Mouse (Mus musculus) olfactory bulb, adult 2 months (tissue): ENCODE data around the gene Atp5g3.

Experiments
- CTCF ChIP-seq: fragments of 200-500 bp; IDR thresholded peaks from 2 replicates; pipeline ENCODE4 v1.5.1; 2012; ENCODE audit warnings: low read depth, mild to moderate bottlenecking, low read length, moderate library complexity; ENCODE audit not compliant: insufficient read depth
- POLR2A ChIP-seq: fragments of 200-500 bp; IDR thresholded peaks from 2 replicates; pipeline ENCODE4 v1.6.1; 2012; ENCODE audit warnings: mild to moderate bottlenecking, low read depth, low read length, moderate library complexity; ENCODE audit not compliant: insufficient read depth

DNA sequence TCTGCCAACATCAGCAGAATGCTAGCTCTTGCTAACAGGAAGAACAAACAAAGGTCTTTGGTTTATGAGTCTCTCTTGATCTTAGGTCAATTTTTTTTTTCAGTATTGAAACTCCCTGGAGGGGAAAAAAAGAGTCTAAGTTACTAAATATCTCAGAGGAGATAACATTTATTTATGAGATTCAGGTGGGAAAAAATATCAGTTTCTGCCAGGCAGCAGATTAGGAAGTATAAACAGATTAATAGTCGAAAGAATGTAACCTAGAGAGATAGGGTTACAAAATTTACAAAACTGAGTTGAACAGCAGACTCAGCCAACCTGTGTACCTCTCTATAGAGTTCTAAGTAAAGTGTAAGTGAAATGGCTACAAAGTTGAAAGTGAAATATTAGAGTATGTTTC is 10.8 kb downstream of the Atp5g3 start:
- TF ChIP-seq CTCF (no peak), POLR2A (no peak)
